Mouse (Mus musculus) forebrain, postnatal 0 days (tissue): Measurements from ENCODE around the gene Samhd1. TPM values are rescaled to one million over a fixed set of nuclear protein-coding genes. Genes with fewer than 3 reads are reported as not detected.

ENCODE experiments used
- ATAC-seq: fragments of 200-750 bp; cut with Nextera tagmentation; 2 replicates; pipeline ENCODE4 v1.8.0; 2017; ENCODE audit warnings: mild to moderate bottlenecking, moderate library complexity
- DNase-seq: peaks from one replicate; pipeline ENCODE4 v3.0.0-alpha.2; 2015
- H3K27ac ChIP-seq: fragments of 300-500 bp; sonication (generic); 2 replicates; pipeline ENCODE4 v1.5.1; 2014; ENCODE audit warnings: low read depth, mild to moderate bottlenecking, antibody characterized with exemption, low read length, moderate library complexity, mixed read lengths
- H3K27me3 ChIP-seq: fragments of 300-500 bp; sonication (generic); 2 replicates; pipeline ENCODE4 v1.6.1; 2014; ENCODE audit warnings: mild to moderate bottlenecking, low read length, mixed read lengths; ENCODE audit not compliant: insufficient read depth
- H3K36me3 ChIP-seq: fragments of 300-500 bp; sonication (generic); 2 replicates; pipeline ENCODE4 v1.6.1; 2014; ENCODE audit warnings: mild to moderate bottlenecking, moderate library complexity; ENCODE audit not compliant: insufficient read depth
- H3K4me1 ChIP-seq: fragments of 300-500 bp; sonication (generic); 2 replicates; pipeline ENCODE4 v1.6.1; 2014; ENCODE audit warnings: antibody characterized with exemption; ENCODE audit not compliant: insufficient read depth
- H3K4me2 ChIP-seq: fragments of 300-500 bp; sonication (generic); 2 replicates; pipeline ENCODE4 v1.6.1; 2014; ENCODE audit warnings: low read depth, mild to moderate bottlenecking, moderate library complexity
- H3K4me3 ChIP-seq: fragments of 300-500 bp; sonication (generic); 2 replicates; pipeline ENCODE4 v1.5.1; 2014; ENCODE audit warnings: low read depth, low read length, mixed read lengths
- H3K9ac ChIP-seq: fragments of 300-500 bp; sonication (generic); 2 replicates; pipeline ENCODE4 v1.6.1; 2014; ENCODE audit warnings: mild to moderate bottlenecking
- H3K9me3 ChIP-seq: fragments of 300-500 bp; sonication (generic); 2 replicates; pipeline ENCODE4 v1.6.1; 2016; ENCODE audit warnings: low read length
- CTCF ChIP-seq: sonication (generic); IDR thresholded peaks from 2 replicates; pipeline ENCODE4 v1.5.1; 2016; ENCODE audit warnings: antibody characterized with exemption, control low read depth, low read depth
- WGBS: fragments of 180-500 bp; shearing (Covaris S2); extraction: QIAGEN DNeasy Blood & Tissue Kit; methylation state at CpG from one replicate; pipeline ENCODE4 v1.1.7; 2014; 5-methylcytosine and 5-hydroxymethylcytosine counted together
- polyA plus RNA-seq: library from polyadenylated mRNA; unstranded; fragments of >200 nt; fragmentation: Nextera tagmentation; extraction: Ambion mirVana; gene quantifications from 2 replicates; pipeline ENCODE4 v1.2.1, GENCODE M21; 2015
- total RNA-seq: library from RNA; depleted of rRNA; stranded (reverse); fragments of >200 nt; gene quantifications from 2 replicates; pipeline ENCODE4 v1.2.3, GENCODE M21; 2014

Gene Samhd1
- total and polyA plus RNA-seq, 2 experiments from 2014 or later: 8.0 to 18.5 TPM

- H3K36me3 ChIP-seq: peaks cover 14% of the 10 kb centered on the region
- H3K9me3 ChIP-seq: no peaks in the 10 kb centered on the region
- peak; percentile 8; the same call in 1 of the 2 replicates for ATAC-seq
- H3K4me1 ChIP-seq: peaks cover 38% of the 10 kb centered on the region
- peak overlapping the region; percentile 62 for H3K27ac ChIP-seq
- H3K27me3 ChIP-seq: no peaks in the 10 kb centered on the region
- H3K4me3 ChIP-seq: no peak overlapping the region
- no peak for DNase-seq
- peak overlapping the region; percentile 25; the same call in 1 of the 2 replicates for H3K9ac ChIP-seq
- TF ChIP-seq CTCF: no peak
- H3K4me2 ChIP-seq: no peak overlapping the region
- 29% methylated on average over 3 of the region's 3 CpGs for WGBS
Observed at GRCm38 (mm10) chr2:157069355-157069735, 65.7 kb downstream of the Samhd1 start.

- peaks cover 16% of the 10 kb centered on the region; the same call in 1 of the 2 replicates for H3K36me3 ChIP-seq
- H3K27me3 ChIP-seq: no peaks in the 10 kb centered on the region
- H3K9me3 ChIP-seq: no peaks in the 10 kb centered on the region
- DNase-seq: no peak
- no peak overlapping the region for H3K9ac ChIP-seq
- WGBS: 43% methylated on average over 14 of the region's 14 CpGs
- H3K4me2 ChIP-seq: no peak overlapping the region
- H3K4me3 ChIP-seq: no peak overlapping the region
- peak overlapping the region; percentile 62; the same call in 1 of the 2 replicates for H3K27ac ChIP-seq
- TF ChIP-seq CTCF: no peak
- H3K4me1 ChIP-seq: peaks cover 36% of the 10 kb centered on the region
- peak; percentile 0; the same call in 1 of the 2 replicates for ATAC-seq
Observed at GRCm38 (mm10) chr2:157068701-157069354, 66.2 kb downstream of the Samhd1 start.

DNA sequence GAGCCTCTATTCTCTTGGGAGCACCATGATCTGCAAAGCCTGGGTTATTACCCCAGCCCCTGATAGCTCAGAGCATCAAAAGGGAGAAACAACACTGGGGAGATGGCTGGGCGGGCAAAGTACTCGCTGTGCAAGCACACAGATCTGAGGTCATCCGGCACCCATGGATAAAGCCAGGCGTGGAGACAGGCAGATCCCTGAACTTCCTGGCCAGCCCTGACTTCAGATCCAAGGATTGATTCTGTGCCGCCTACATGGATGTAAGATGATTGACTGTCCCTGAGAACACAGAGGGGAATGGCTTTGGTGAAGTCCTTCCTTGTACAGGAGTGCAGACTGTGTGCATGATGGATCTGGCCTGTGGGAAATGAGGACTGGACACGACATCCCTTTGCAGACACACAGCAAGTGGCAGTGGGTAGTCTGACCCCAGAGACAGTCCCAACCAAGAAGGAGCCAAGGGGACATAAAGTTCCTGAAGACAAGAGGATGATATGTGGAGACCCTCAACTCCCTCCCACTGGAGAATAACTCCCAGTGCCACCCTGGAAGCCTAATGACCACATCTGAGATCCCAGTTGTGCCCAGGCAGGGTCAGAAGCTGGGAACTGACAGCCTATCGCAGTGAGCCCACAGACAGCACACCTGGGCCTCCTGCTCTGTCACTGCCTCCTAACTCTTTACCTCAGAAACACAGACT, 68.2 kb downstream of the Samhd1 start:
- Histone ChIP-seq H3K9me3 (no peaks in the 10 kb centered on the region), H3K9ac (no peak overlapping the region), H3K27ac (no peak overlapping the region), H3K4me1 (peaks cover 44% of the 10 kb centered on the region), H3K4me2 (no peak overlapping the region), H3K27me3 (no peaks in the 10 kb centered on the region), H3K36me3 (peaks cover 3% of the 10 kb centered on the region; the same call in 1 of the 2 replicates), H3K4me3 (no peak overlapping the region)
- ATAC-seq (no peak), DNase-seq (no peak)
- no peak for TF ChIP-seq CTCF
- WGBS: 93% methylated on average over 7 of the region's 7 CpGs

DNA sequence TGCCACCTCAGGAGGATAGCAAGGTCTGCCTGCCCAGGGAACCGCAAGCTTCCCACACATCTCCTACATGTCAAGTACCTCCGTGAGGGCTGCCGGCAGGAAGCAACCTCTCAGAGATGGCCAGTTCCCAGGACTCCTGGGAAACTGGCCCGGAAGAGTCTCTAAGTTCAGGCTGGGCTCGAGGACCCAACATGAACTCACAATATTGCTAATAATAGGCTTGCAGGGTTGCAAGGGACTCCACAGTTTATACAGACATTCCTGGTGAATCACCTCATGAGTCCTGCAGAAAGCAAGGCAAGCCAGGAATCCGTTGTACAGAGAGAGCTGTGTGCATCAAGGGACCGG, 69.2 kb downstream of the Samhd1 start:
- H3K4me1 ChIP-seq: peaks cover 35% of the 10 kb centered on the region
- H3K4me2 ChIP-seq: no peak overlapping the region
- no peak for DNase-seq
- WGBS: 76% methylated on average over 7 of the region's 7 CpGs
- H3K27ac ChIP-seq: 0 out of 2 replicates have a peak overlapping the region, but pooled peaks have one; percentile 21
- H3K27me3 ChIP-seq: no peaks in the 10 kb centered on the region
- no peak overlapping the region for H3K4me3 ChIP-seq
- TF ChIP-seq CTCF: no peak
- no peak overlapping the region for H3K9ac ChIP-seq
- no peak for ATAC-seq
- H3K9me3 ChIP-seq: no peaks in the 10 kb centered on the region
- H3K36me3 ChIP-seq: peaks cover 3% of the 10 kb centered on the region; the same call in 1 of the 2 replicates

- Histone ChIP-seq H3K9ac (no peak overlapping the region), H3K4me3 (no peak overlapping the region), H3K4me1 (peaks cover 29% of the 10 kb centered on the region), H3K9me3 (no peaks in the 10 kb centered on the region), H3K27ac (0 out of 2 replicates have a peak overlapping the region, but pooled peaks have one; percentile 21), H3K36me3 (peaks cover 5% of the 10 kb centered on the region; the same call in 1 of the 2 replicates), H3K27me3 (no peaks in the 10 kb centered on the region), H3K4me2 (no peak overlapping the region)
- 78% methylated on average over 14 of the region's 14 CpGs for WGBS
- no peak for ATAC-seq
- no peak for TF ChIP-seq CTCF
- DNase-seq: no peak
Observed at GRCm38 (mm10) chr2:157064978-157065878, 69.8 kb downstream of the Samhd1 start.

DNA sequence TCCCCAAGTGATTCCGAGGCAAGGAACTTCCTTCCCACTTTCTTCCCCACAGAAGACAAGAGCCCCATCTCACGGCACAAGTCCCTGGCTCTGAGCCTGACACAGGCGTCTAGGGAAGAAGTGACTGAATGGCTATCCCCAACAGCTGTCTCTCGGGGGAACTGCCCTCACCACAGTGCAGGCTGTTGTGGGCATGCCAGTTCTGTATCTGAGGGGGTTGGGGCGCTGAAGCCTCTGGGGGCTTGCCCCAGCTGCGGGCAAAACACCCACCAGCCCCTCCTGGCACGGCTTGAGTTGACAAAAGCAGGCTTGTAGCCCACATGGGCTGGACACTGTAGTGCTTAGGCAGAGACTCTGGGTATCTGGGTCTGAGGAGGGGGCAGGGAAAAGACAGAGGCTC, 70.9 kb downstream of the Samhd1 start:
- Histone ChIP-seq H3K36me3 (peaks cover 16% of the 10 kb centered on the region; the same call in 1 of the 2 replicates), H3K4me1 (peaks cover 19% of the 10 kb centered on the region), H3K27me3 (no peaks in the 10 kb centered on the region), H3K9me3 (no peaks in the 10 kb centered on the region), H3K4me2 (no peak overlapping the region), H3K4me3 (no peak overlapping the region), H3K27ac (0 out of 2 replicates have a peak overlapping the region, but pooled peaks have one; percentile 45), H3K9ac (no peak overlapping the region)
- WGBS: 35% methylated on average over 7 of the region's 7 CpGs
- ATAC-seq (peak; percentile 65), DNase-seq (peak; percentile 43)
- no peak for TF ChIP-seq CTCF
